14 mouse cellular contexts compared by ENCODE assay signal in the genomic region with DNA sequence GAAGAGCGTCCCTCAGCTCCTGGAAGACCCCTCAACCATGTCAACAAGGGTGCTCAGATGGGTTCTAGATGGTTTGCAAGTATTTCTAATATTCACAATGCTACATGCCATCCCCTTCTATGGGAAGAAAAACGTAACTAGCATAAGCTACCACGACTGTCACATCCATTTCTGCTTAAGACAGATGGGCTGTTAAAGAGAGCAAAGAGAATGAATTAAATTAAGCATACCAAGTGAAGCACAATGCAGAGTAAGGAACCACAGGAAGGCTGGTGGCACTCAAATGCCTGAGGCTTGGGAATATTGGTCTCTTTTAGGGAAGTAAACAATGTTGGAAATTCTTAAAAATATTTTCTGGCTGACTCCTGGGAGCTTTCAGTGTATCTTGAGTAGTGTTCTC. TPM values are rescaled to one million over a fixed set of nuclear protein-coding genes. Genes with fewer than 3 reads are reported as not detected.
"Had no signal": no experiment of that assay in that cellular context is flagged by ENCODE, and none has a peak within 500 bp of the region (broad histone marks: within the 10 kb centered on the region; RNA-seq: fewer than 3 reads in every experiment).

No protein-coding gene starts in this region.

- ATAC-seq: midbrain, embryonic 16.5 days had no signal

- H3K9ac ChIP-seq: limb, embryonic 12.5 days; liver, embryonic 13.5 days; midbrain, embryonic 12.5 days; neural tube, embryonic 13.5 days had no signal

- H3K36me3 ChIP-seq: liver, embryonic 13.5 days; midbrain, embryonic 12.5 days had no signal

- DNase-seq: kidney, postnatal 10 days; kidney, postnatal 4 days; liver; liver, embryonic 13.5 days; lung, adult 18-20 months; right cerebral cortex, postnatal 14 days; thymus, postnatal 4 days had no signal

- H3K27ac ChIP-seq: layer of hippocampus, adult 2 months; limb, embryonic 12.5 days; liver, embryonic 13.5 days; midbrain, embryonic 12.5 days; neural tube, embryonic 13.5 days had no signal

- H3K4me1 ChIP-seq: liver, embryonic 13.5 days had no signal

- H3K9me3 ChIP-seq: limb, embryonic 12.5 days; liver, embryonic 13.5 days; midbrain, embryonic 12.5 days; neural tube, embryonic 13.5 days had no signal

- H3K4me2 ChIP-seq: limb, embryonic 12.5 days; liver, embryonic 13.5 days; midbrain, embryonic 12.5 days; neural tube, embryonic 13.5 days had no signal

- H3K27me3 ChIP-seq: limb, embryonic 12.5 days; liver, embryonic 13.5 days; midbrain, embryonic 12.5 days; neural tube, embryonic 13.5 days had no signal

- H3K4me3 ChIP-seq: layer of hippocampus, adult 2 months; limb, embryonic 12.5 days; liver, embryonic 13.5 days; midbrain, embryonic 12.5 days; neural tube, embryonic 13.5 days had no signal

RNA-seq across cellular contexts. Expression of a gene that starts 45.6 kb away (rescaled TPM):
- total RNA-seq: megakaryocyte-erythroid progenitor cell, adult 5-6 weeks had no signal

RNA-seq across cellular contexts. Expression of a gene that starts 45.8 kb away (rescaled TPM):
- total RNA-seq: megakaryocyte-erythroid progenitor cell, adult 5-6 weeks had no signal
- polyA plus RNA-seq: liver, embryonic 13.5 days; spleen, adult 2 months had no signal
